Mouse (Mus musculus) layer of hippocampus, postnatal 10 days (tissue): Measurements from ENCODE around the gene Shld2. TPM values are rescaled to one million over a fixed set of nuclear protein-coding genes. Genes with fewer than 3 reads are reported as not detected.
"Not testable (repeated sequence)": the region's sequence is repeated elsewhere in the genome, so short reads cannot be mapped to it uniquely, and the experiment has no call there.

ENCODE experiments used
- DNase-seq, 2 experiments: peaks; one replicate each; pipeline ENCODE4 v3.0.0; 2021; ENCODE audit warnings: low spot score in 2 of 2
- total RNA-seq, 2 experiments: library from RNA; stranded (reverse); gene quantifications; 2 replicates each; pipeline ENCODE4 v1.2.3; 2021

The Shld2 gene
- total RNA-seq, 2 experiments from 2014 or later = 9.7 to 13.5 TPM

GRCm38 (mm10) chr14:34323576-34324085 lies 13.3 kb upstream of the Shld2 start:
- DNase-seq = no peak

GRCm38 (mm10) chr14:34318113-34318512 lies 7.8 kb upstream of the Shld2 start:
- no peak for DNase-seq

DNA sequence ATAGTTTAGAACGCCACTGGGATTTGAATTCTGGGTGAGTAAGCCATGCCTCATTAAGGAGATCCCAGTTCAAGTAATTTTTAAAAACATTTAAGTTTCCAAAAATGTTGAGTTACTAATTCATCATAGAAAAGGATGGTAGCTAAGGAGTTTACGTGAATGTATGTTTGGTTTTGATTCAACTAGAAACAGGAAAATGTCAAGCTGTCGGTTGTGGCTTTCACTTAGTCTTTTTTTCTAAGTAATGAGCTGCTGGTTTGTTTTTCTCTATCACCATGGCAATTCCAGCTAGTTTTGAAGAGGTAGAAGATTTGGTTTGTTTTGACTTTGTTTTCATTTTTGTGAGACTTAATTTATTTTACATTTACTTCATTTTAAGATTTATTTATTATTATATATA lies 7.1 kb upstream of the Shld2 start:
- no peak for DNase-seq

DNA sequence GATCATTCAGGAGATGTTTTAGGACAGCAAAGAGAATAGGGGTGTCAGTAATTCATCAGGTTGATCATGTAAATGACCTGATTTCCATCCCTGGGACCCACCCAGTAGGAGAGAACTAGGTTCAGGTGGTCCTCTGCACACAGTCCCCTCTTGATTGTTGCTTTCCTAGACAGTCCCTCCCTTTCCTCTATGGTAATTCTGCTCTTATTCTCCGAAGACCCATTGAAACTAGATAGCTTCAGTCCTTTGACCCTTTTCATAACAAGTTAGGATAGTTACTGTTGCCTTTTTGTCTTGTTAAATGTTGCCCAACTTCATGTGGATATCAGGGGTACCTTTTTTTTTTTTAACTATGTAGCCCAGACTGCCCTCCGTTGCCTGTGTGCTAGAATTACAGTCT lies 6.1 kb upstream of the Shld2 start:
- no peak for DNase-seq

DNA sequence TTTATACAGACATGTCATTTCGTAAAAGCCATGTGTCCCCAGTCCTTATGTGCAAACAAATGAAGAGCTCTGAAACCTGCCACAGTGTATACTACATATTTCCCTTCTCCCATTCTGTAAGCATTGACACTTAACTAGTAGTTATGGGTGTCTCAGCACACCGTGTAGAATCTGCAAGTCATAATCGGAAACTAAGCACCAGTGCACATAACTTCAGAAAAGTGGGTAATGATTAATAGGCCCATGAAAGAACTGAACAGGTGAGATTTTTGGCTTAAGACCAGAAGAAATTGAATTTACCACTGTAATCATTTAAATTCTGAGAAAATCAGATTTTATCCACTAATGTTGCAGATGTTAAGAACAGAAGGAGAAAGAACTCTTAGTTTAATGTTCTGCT lies 4.5 kb upstream of the Shld2 start:
- DNase-seq = no peak

- DNase-seq = not testable (repeated sequence)
Observed at GRCm38 (mm10) chr14:34314383-34314782, 4.1 kb upstream of the Shld2 start.

DNA sequence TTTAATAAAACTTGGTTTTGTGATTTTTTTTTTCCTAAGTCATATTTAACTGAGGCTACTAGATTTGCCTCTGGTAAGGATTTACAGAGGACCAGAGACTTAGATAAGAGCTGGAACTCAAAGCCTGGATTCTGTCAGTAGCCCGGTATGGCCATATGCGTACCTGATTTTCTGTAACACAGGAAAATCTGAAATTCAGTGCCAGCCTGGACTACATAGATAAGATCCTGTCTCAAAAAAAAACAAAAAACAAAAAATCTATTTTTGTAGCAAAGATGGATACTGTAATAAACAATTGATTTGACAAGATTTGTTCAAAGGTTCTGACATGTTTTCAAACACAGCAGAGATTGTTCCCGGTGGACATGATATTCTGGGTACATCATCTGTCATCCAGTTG lies 3.3 kb upstream of the Shld2 start:
- DNase-seq = no peak

DNA sequence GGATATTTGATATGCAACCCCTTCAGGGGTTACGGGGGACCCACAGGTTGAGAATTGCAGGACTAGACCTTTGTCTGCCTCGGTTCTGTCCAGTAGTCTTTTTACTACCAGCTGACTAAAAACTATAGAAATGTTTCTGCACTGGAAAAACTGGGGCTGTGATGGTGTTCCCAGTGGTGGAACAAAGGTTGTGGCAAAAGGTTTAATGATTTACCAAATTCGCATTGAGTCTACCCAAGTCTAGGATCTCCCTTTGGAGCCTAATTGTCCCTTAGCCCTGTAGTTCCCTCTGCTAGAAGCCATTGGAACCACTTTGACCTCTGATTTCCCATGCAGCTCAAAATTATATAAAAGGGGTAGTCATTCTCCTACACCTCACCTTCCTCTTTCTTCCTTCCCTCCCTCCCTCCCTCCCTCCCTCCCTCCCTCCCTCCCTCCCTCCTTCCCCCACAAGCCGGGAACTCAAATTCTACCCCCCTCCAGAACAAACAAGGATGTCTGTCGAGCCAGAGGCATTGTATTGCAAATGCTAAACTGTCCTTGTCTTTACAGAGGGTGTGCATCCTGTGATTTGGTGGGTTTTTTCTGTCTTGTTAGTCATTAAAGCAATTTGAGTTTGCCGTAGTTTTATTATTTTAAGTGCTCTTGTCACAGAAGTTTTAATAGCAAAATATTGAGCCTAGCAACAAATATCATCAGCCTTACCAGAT lies 2.2 kb upstream of the Shld2 start:
- DNase-seq = no peak

DNA sequence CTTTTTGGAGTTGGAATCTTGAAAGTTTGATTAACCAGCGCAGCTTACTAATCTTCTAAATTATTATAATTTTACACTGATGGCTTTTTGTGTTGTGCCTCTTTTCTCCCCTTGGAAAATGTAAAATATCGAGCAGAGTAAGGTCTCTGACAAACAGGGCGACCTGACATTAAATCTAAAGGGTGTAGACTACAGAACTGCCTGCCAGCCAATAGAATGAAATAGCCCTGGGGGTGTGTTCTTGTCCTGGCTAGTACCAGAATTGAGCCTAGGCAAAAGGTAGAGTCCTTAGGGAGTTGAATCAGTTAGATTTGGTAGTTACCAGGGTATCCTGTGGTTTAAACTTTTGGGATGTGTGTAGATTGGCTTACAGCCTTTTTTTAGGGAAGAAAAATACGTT lies 1.4 kb upstream of the Shld2 start:
- DNase-seq = no peak

GRCm38 (mm10) chr14:34311021-34311631 lies 833 bp upstream of the Shld2 start:
- peak in 1 of 2 experiments; percentile 50 for DNase-seq

DNA sequence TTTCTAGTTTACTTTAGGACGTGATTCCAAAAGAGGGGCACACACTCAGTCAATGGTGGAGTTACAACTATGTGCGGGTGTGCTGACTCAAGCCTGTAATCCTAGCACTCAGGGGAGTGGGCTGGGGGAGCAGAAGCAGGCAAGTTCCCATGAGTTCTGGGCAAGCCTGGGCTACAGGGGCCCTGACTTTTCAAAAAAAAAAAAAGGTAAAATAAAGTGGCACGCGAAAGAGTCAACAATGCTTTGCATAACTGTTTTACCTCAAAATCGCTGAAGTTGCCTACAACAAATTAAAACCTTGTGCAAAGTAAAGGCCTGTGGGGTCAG lies 423 bp downstream of the Shld2 start:
- no peak for DNase-seq

GRCm38 (mm10) chr14:34309266-34309665 lies 1.0 kb downstream of the Shld2 start:
- DNase-seq = no peak

- DNase-seq = no peak
Observed at GRCm38 (mm10) chr14:34303265-34303680, 7.0 kb downstream of the Shld2 start.

GRCm38 (mm10) chr14:34302681-34303242 lies 7.5 kb downstream of the Shld2 start:
- no peak for DNase-seq

DNA sequence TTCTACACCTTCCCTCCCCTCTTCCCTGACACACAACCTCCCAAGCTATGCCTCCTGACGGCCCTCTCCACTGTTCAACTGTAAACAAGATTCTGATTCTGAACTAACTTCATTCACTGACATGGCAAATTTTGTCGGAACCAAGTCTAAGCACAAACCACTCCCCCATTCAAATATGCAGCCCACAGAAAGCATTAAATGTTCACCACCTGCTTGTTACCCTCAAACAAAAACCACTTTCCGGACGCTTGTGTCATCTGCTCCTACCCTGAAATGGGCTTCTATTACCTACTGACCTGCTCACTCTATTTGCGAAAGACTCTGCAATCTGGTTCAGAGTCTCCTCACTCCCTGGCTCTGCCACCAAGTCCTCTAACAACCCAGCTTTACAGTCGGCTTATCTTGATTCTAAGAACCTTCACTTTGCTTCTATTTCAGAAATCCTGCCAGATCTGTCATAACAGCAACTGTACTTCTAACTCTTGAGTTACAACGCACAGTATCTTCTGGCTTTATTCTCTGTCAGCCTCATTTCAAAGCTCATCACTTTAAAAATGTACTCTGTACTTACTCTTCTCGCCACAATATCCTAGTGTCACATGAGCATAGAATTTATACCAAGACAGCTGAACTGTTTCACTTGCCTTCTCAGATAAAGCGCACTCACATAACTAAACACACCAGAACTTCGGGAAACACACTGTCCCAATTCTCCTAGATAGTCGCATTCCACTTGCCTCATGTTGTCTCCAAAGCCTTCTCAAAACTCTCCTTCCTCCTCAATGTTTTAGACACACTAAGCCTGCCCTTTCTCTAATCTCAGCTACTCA lies 11.2 kb downstream of the Shld2 start:
- DNase-seq = no peak

DNA sequence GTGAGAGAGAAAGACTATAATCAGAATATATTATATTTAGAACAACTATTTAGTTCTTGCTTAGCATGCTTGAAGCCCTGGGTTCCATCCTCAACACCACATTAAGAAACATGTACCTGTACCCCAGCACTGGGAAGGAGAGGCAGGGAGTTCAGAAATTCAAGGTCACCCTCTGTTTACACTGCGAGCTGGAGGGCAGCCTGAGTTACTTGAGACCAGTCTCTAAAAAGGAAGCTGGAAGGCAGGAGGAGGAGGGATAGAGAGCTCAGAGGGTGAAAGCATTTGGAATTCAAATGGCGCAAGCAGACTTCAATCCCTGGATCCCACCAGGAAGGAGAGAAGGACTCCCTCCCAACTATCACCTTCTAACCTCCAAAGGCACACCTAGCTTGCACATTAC lies 12.7 kb downstream of the Shld2 start:
- DNase-seq = no peak

GRCm38 (mm10) chr14:34297038-34297437 lies 13.3 kb downstream of the Shld2 start:
- no peak for DNase-seq

- no peak for DNase-seq
Observed at GRCm38 (mm10) chr14:34296350-34296749, 13.9 kb downstream of the Shld2 start.

DNA sequence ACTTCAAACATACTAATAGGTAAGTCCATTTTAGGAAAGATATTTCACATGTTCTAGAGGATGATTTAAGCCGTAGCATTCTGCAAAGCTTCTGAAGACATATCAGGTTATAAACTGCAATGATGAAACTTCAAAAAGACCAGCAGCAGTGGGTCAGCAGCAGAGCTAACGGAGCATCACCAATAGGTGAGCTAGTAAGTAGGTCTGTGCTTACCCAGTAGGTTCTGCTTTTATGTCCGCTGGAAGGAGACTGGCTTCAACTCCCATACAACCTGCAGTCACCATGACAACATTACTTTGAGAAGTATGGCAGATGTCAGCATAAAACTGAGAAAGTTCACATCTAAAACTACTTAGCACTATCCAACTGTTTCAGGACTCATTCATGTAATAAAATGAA lies 16.7 kb downstream of the Shld2 start:
- DNase-seq = no peak

DNA sequence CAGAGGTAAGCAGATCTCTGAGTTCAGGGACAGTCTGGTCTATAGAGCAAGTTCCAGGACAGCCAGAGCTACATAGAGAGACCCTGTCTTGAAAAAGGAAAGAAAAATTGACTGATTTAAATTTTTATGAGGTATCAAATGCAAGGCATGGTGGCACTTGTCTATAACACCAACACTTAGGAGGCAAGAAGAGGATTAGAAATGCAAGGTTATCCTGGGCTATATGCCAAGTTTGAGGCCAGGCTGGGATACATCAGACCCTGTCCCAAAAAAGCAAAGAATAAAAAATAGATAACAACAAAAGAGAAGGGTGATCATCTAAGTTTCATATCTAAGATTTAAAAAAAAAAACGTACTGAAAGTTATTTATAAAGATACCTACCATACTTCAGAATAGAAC lies 20.1 kb downstream of the Shld2 start:
- DNase-seq = no peak

GRCm38 (mm10) chr14:34289259-34290015 lies 20.9 kb downstream of the Shld2 start:
- no peak for DNase-seq
